Mouse (Mus musculus) bone marrow macrophage, adult 2 months (primary cell): Measurements from ENCODE around the gene Arpc1b. TPM values are rescaled to one million over a fixed set of nuclear protein-coding genes. Genes with fewer than 3 reads are reported as not detected.

Experiments used
- H3K27ac ChIP-seq: 2 replicates; pipeline ENCODE4 v1.5.1; 2012; ENCODE audit warnings: low read depth, low read length; ENCODE audit not compliant: insufficient read depth
- H3K4me1 ChIP-seq: 2 replicates; pipeline ENCODE4 v1.6.1; 2012; ENCODE audit warnings: low read length; ENCODE audit not compliant: control insufficient read depth, insufficient read depth
- H3K4me3 ChIP-seq: 2 replicates; pipeline ENCODE4 v1.5.1; 2012; ENCODE audit warnings: mild to moderate bottlenecking, low read length, moderate library complexity; ENCODE audit not compliant: insufficient read depth
- CTCF ChIP-seq: IDR thresholded peaks from 2 replicates; pipeline ENCODE4 v1.5.1; 2012; ENCODE audit warnings: low read depth, mild to moderate bottlenecking, low read length, moderate library complexity
- POLR2A ChIP-seq: IDR thresholded peaks from 2 replicates; pipeline ENCODE4 v1.6.1; 2012; ENCODE audit warnings: mild to moderate bottlenecking, low read depth, low read length, borderline replicate concordance
- polyA plus RNA-seq: library from polyadenylated mRNA; stranded (reverse); fragments of >200 nt; gene quantifications from 2 replicates; pipeline ENCODE4 v1.2.4, GENCODE M21; 2012; ENCODE audit not compliant: missing spikeins, insufficient read depth, insufficient read length

Arpc1b gene
- polyA plus RNA-seq, 1 experiment: 891 TPM

DNA sequence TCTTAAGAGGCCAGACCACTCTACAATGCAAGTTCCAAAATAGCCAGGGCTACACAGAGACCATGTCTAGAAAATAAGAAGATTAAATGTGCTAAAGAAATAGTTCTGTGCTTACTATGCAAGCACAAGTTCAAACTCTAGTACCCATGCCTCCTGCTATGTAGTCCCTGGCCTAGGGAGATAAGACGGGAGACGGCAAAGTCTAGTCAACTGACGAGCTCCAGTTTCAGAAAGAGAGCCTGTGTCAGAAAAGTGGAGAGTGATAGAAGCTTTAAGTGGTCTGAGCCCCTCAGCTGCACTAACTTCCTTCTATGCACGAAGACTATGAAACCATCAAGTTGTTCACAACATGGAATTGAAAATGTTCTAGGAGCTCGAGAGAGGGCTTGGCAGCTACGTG is 35.3 kb downstream of the Arpc1b start:
- Histone ChIP-seq H3K27ac (no peak overlapping the region), H3K4me3 (no peak overlapping the region), H3K4me1 (no peaks in the 10 kb centered on the region)
- no peak for TF ChIP-seq CTCF
- no peak for TF ChIP-seq POLR2A

DNA sequence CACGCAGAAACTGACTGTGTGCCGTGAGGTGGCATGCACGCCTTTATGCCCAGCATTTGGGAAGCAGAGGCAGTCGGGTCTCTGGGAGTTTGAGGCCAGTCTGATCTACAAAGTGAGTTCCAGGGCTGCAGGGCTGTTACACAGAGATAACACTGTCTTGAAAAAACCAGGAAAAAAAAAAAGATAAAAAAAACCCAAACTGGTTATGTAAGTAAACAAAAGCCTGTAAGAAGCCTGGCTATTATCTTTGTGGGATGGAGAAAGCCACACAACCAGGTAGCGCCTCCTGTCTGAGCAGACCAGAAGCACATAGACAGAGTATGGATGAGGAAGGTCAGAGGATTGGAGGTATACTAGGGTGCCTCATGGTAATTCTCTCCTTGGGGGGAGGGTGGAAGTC is 38.7 kb downstream of the Arpc1b start:
- Histone ChIP-seq H3K27ac (no peak overlapping the region), H3K4me3 (no peak overlapping the region), H3K4me1 (no peaks in the 10 kb centered on the region)
- TF ChIP-seq CTCF: no peak
- no peak for TF ChIP-seq POLR2A

DNA sequence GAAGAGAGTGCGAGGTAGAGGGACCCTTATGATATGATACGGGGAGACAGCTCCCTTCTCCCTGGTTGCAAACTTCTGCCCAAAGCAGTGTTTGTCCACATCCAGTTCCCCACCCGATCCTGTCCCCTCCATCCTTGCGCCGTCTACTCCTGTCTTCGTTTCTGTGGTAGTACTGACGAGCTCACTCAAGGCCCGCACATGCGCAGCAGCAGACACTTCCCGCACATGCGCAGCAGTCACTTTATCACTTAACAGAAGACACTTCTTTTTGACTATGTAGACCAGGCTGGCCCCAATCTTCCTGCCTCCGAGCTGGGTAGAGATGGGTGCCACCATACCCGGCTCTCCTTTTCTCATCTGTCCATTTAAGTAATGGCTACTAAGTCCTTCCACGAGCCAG is 47.3 kb downstream of the Arpc1b start:
- no peak for TF ChIP-seq CTCF
- TF ChIP-seq POLR2A: no peak

DNA sequence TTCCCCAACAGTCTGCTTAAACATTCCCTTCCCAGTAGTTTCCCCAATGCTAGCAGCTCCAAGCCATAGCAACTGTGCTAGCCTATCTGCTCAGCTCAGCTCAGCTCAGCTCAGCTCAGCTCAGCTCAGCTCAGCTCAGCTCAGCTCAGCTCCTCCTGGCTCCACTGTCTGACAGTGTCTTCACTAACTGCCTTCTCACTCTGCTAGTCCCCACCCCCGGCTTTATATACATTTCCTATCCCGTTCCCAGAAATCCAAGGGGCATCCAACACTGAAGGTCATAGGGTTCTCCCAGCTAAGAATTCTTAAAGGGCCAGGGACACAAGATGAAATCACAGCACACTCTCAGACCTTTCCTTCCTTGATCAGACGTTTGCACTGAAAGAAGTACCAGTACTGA is 50.7 kb downstream of the Arpc1b start:
- TF ChIP-seq POLR2A (no peak), CTCF (no peak)
- H3K4me1 ChIP-seq: peaks cover 11% of the 10 kb centered on the region
- H3K27ac ChIP-seq: no peak overlapping the region
- no peak overlapping the region for H3K4me3 ChIP-seq

More for the DNA sequence above, 47.3 kb downstream of the Arpc1b start:
- no peak overlapping the region for H3K4me3 ChIP-seq
- peaks cover 4% of the 10 kb centered on the region; the same call in 1 of the 2 replicates for H3K4me1 ChIP-seq
- H3K27ac ChIP-seq: no peak overlapping the region

DNA sequence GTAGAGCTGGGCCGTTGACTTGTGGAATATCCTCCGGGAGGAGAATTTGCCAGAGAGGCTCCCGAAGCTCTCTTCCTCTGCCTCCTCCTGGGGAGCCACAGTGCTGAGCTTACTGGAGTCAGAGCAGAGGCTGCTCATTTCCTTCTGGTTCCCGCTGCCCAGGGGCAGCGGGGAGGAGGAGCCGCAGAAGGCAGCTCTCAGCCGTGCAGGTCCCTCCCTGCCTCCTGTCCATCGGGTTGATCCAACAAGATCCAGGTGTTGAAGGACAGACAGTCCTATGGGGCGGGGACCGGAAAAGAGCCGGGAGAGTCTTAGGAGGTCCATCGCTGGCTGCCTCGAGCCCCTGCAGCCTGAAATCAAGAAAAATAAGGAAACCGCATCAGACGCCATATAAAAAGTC is 51.2 kb downstream of the Arpc1b start:
- H3K4me1 ChIP-seq: peaks cover 11% of the 10 kb centered on the region
- H3K27ac ChIP-seq: no peak overlapping the region
- no peak for TF ChIP-seq CTCF
- no peak for TF ChIP-seq POLR2A
- no peak overlapping the region for H3K4me3 ChIP-seq

DNA sequence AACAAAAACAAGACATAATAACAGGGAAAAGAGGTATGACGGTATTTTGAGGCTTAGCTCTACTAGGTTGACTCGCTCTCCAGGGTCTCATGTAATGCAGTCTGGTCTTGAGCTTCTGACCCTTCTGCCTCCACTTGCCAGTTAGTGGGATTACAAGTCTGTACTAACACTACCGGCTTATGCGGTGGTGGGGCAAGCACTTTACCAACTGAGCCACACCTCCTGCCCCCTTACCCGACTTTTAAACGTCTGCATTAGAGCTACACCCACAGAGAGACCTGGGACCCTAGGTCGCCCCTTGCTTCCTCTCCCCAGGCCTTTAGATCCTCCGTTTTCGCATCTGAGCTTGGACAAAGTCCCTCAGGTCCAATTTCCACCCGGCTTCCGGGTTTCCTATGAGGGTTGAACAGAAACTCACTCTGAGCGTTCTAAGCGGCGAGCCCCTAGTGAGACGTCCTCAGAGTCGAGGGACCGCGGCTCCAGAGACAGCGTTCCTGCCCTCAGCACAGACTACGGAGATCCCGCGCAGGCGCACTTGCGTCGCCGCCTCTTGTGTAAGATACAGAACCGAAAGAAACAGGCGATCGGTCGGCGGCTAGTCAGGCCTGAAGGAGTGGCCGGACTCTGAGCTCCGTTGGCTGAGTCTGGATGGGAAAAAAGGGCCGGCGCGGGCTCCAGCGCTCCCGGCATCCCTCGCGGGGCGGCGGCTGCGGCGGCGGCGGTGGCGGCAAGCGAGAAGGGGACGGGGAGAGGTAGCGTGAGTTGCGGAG is 52.7 kb downstream of the Arpc1b start, which contains the start of the genes Ptcd1 and Cpsf4:
Gene Ptcd1 (minus strand): TSS at position 573 of the 770 bp plus-strand sequence.
Gene Cpsf4 (plus strand): TSS at position 678 of the 770 bp plus-strand sequence.
- H3K27ac ChIP-seq: peak within 1 kb of the TSS; percentile 77
- TF ChIP-seq POLR2A (peak; percentile 58; the same call in 1 of the 2 replicates), CTCF (0 out of 2 replicates have a peak, but pooled peaks have one; percentile 21)
- peak within 1 kb of the TSS; percentile 84 for H3K4me3 ChIP-seq
- peaks cover 11% of the 10 kb centered on the region for H3K4me1 ChIP-seq

DNA sequence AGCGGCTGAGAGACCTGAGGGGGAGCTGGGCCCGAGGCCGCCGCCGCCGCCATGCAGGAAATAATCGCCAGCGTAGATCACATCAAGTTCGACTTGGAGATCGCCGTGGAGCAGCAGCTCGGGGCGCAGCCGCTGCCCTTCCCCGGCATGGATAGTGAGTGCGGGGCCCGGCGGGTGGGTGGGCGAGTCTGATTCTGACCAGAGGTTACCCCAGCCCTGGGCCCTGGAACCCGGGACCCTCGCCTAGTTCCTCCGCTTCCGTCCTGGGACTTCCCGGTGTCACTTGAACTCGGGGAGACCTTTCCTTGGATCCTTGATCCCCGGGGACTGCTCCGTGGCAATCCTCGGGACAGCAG is 53.3 kb downstream of the Arpc1b start:
- Histone ChIP-seq H3K27ac (peak overlapping the region; percentile 53), H3K4me3 (peak overlapping the region; percentile 84), H3K4me1 (peaks cover 11% of the 10 kb centered on the region)
- TF ChIP-seq POLR2A: no peak
- no peak for TF ChIP-seq CTCF

DNA sequence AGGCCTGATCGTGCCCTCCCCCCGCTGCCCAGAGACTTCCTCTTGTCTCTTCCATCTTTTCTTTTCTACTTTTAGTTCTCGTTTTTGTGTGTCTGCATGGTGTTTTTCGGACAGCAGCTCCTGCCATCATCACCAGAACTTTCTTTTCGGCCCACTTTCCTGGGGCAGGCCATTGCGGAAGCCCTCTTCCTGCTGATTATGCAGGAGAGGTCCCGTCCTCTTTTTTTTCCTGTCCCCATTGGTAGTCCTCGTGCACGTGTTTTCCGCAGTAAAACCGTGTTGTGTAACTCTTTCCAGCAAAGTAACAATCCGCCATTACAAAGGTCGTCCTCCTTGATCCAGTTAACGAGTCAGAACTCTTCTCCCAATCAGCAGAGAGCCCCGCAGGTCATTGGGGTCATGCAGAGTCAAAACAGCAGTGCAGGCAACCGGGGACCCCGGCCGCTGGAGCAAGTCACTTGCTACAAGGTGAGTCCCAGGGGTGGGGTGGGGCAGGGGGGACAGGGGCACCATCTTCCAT is 64.5 kb downstream of the Arpc1b start:
- H3K4me3 ChIP-seq: no peak overlapping the region
- no peak for TF ChIP-seq CTCF
- TF ChIP-seq POLR2A: no peak
- peaks cover 19% of the 10 kb centered on the region for H3K4me1 ChIP-seq
- peak overlapping the region; percentile 70 for H3K27ac ChIP-seq

Other genes starting within 250 kb of the Arpc1b start
- 9.4 and 11.5 TPM in 2 replicates for gene Smurf1, start 148.4 kb upstream of the Arpc1b start, polyA plus RNA-seq
- not detected in 2 replicates for gene Gm4871, start 81.5 kb upstream of the Arpc1b start, polyA plus RNA-seq
- gene 1700018F24Rik, start 71.2 kb upstream of the Arpc1b start, polyA plus RNA-seq: not detected in 2 replicates
- 78.6 and 92.3 TPM in 2 replicates for gene Arpc1a, start 30.4 kb upstream of the Arpc1b start, polyA plus RNA-seq
- not detected in 2 replicates for gene Kpna7, start 30.2 kb upstream of the Arpc1b start, polyA plus RNA-seq
- gene Pdap1, start 26.0 kb downstream of the Arpc1b start, polyA plus RNA-seq: 72.8 and 76.5 TPM in 2 replicates
- 128 and 135 TPM in 2 replicates for gene Bud31, start 26.1 kb downstream of the Arpc1b start, polyA plus RNA-seq
- 10.0 and 11.4 TPM in 2 replicates for gene Ptcd1, start 52.9 kb downstream of the Arpc1b start, polyA plus RNA-seq
- 24.9 and 25.7 TPM in 2 replicates for gene Cpsf4, start 53.0 kb downstream of the Arpc1b start, polyA plus RNA-seq
- gene Atp5j2, start 77.8 kb downstream of the Arpc1b start, polyA plus RNA-seq: 271 and 314 TPM in 2 replicates
- 8.0 and 8.4 TPM in 2 replicates for gene Zkscan14, start 87.7 kb downstream of the Arpc1b start, polyA plus RNA-seq
- 7.8 and 9.5 TPM in 2 replicates for gene Zkscan5, start 90.3 kb downstream of the Arpc1b start, polyA plus RNA-seq
- gene Zfp655, start 117.5 kb downstream of the Arpc1b start, polyA plus RNA-seq: 26.7 and 27.5 TPM in 2 replicates
- gene Zscan25, start 166.3 kb downstream of the Arpc1b start, polyA plus RNA-seq: 6.9 and 7.7 TPM in 2 replicates
- not detected in 2 replicates for gene Cyp3a57, start 231.1 kb downstream of the Arpc1b start, polyA plus RNA-seq